Mouse (Mus musculus) spleen, postnatal 14 days (tissue): ENCODE results near the gene Phf24.
"Not testable (repeated sequence)": the region's sequence is repeated elsewhere in the genome, so short reads cannot be mapped to it uniquely, and the experiment has no call there.

ENCODE experiments used
- DNase-seq, 2 experiments: peaks; one replicate each; pipeline ENCODE4 v3.0.0; 2021 to 2022; ENCODE audit warnings: low spot score in 2 of 2

The Phf24 gene

GRCm38 (mm10) chr4:42950065-42950558 lies 33.7 kb downstream of the Phf24 start:
- peak; percentile 51 to 66 for DNase-seq

GRCm38 (mm10) chr4:42951206-42952195 lies 35.0 kb downstream of the Phf24 start:
- DNase-seq, result no peak

- DNase-seq, result no peak
Observed at GRCm38 (mm10) chr4:42952563-42952962, 36.1 kb downstream of the Phf24 start.

GRCm38 (mm10) chr4:42953435-42954094 lies 37.1 kb downstream of the Phf24 start:
- no peak for DNase-seq

- peak in 1 of 2 experiments; percentile 25 for DNase-seq
Observed at GRCm38 (mm10) chr4:42954297-42954696, 37.8 kb downstream of the Phf24 start.

GRCm38 (mm10) chr4:42955200-42955599 lies 38.7 kb downstream of the Phf24 start:
- no peak for DNase-seq

GRCm38 (mm10) chr4:42956581-42956980 lies 40.1 kb downstream of the Phf24 start:
- DNase-seq, result no peak

- no peak for DNase-seq
Observed at GRCm38 (mm10) chr4:42957306-42957705, 40.8 kb downstream of the Phf24 start.

- DNase-seq, result no peak
Observed at GRCm38 (mm10) chr4:42957979-42958378, 41.5 kb downstream of the Phf24 start.

DNA sequence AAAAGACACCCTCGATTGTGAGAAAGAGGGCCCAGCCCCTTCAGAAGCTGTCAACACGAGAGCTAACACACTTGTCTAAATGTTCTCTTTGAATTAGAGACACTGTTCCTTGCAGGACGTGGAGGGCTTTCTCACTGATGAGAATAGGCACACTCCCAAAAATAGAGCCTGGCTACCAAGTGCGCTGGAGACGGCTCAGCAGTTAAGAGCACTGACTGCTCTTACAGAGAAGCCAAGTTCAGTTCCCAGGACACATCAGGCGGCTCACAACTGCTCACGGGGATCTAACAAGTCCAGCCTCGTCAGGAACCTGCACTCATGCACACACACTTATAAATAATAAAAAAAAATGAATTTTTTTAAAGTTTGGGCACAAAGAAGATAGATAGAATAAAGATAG lies 42.5 kb downstream of the Phf24 start:
- DNase-seq, result no peak

DNA sequence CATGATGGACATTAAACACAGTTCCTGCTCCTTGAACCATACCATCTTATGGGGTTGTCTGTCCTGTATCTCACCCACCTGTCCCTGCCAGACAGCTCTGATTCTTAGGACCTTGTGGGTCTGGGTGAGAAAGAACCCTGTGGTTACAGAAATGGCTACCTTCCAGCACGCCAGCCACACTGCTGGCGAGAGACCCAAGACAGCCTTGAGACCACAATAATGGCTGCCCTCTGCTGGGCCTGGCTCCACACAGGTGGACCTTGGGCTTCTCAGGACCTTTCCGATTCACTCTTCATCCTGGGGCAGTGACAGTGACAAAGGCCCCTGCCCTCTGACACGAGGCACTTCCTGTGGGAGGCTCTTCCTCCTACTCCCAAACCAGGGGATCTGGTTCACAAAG lies 42.9 kb downstream of the Phf24 start:
- no peak for DNase-seq

GRCm38 (mm10) chr4:42961592-42961991 lies 45.1 kb downstream of the Phf24 start:
- peak in 1 of 2 experiments; percentile 41 for DNase-seq

DNA sequence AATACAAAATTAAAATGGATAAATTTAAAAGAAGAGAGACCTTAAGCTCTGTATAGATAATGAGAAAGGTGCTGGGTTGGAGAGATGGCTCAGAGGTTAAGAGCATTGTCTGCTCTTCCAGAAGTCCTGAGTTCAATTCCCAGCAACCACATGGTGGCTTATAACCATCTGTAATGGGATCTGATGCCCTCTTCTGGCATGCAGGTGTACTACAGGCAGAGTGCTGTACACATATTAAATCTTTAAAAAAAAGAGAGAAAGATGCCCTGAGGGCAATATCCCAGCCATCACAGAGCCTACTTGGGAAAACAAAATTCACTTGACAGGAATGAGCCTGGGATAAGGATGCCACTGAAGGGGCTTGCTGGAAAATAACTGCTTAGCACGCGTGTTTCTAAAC lies 47.0 kb downstream of the Phf24 start:
- peak in 1 of 2 experiments; percentile 27 for DNase-seq

GRCm38 (mm10) chr4:42965039-42965719 lies 48.7 kb downstream of the Phf24 start:
- DNase-seq, result peak in 1 of 2 experiments; percentile 29

DNA sequence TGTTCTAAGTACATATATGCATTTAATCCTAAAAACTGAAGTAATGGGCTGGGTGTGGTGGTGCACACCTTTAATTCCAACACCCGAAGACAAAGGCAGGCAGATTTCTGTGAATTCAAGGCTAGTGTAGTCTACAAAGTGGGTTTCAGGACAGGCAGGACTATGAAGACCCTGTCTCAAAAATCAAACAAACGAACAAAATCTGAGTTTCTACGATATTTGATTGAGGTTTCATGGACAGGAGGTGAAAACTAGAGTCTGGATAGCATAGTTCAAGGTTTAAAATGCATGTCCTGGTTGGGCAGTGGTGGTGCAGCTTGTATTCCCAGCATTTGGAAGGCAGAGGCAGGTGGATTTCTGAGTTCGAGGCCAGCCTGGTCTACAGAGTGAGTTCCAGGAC lies 52.8 kb downstream of the Phf24 start, which contains the start of gene 1700022I11Rik:
Gene 1700022I11Rik (plus strand): TSS at position 301 of the 400 bp plus-strand sequence.
- no peak for DNase-seq

GRCm38 (mm10) chr4:42972952-42973351 lies 56.5 kb downstream of the Phf24 start:
- no peak for DNase-seq

GRCm38 (mm10) chr4:42973868-42974267 lies 57.4 kb downstream of the Phf24 start:
- no peak for DNase-seq

DNA sequence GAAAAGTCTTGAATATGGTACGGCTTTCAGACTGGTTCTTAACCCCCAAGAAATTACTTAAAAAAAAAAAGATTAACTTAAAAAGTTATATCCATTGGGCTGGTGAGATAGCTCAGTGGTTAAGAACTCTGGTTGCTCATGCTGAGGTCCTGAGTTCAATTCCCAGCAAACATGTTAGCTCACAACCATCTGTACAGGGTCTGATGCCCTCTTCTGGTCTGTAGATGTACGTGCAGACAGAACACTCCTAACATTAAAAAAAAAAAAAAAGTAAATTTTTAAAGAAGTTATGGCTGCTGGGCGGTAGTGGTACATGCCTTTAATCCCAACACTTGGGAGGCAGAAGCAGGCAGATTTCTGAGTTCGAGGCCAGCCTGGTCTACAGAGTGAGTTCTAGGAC lies 61.6 kb downstream of the Phf24 start:
- no peak for DNase-seq

- not testable (repeated sequence) for DNase-seq
Observed at GRCm38 (mm10) chr4:42980467-42980866, 64.0 kb downstream of the Phf24 start.

DNA sequence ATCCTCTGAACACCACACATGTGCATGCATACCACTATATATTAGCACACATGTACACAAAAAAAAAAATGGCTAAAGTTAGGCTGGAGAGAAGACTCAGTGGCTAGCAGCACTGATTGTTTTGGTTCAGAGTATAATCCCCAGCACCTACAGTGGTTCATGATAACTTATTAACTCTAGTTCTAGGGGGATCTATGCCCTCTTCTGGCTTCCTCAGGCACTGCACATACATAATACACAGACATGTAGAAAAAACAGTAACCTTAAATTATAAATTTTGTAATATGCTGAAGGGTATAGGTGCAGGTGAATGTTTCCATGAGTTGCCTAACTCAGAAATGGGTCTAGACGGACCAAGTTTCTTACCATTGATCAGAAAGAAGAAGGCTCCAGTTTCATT lies 71.8 kb downstream of the Phf24 start:
- DNase-seq, result no peak
